Mouse (Mus musculus): ENCODE results near the gene Oas3.
"Not testable (repeated sequence)": the region's sequence is repeated elsewhere in the genome, so short reads cannot be mapped to it uniquely, and the experiment has no call there.

Oas3 gene

DNA sequence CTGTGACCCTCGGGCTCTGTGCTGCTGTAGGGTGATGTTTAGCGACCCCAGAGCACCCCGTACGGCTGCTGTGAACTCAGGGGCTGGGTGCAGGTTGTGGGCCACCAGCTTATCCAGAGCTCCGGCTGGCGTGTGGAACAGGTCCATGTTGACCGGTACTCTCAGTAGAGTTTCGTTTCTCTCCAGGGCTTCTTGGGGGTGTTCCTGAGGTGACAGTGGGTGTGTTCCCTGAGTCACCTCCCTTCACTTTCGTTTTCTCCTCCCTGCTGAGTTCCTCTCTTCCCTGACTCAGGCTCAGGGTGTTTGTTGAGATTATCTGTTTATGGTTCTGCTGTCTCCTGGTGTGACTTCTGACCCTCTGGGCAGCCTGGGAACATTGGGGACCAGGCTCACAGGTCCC, at the start of gene Oas3:
Oas3 (minus strand) TSS at position 184 of the 400 bp plus-strand sequence.
- no peak for DNase-seq (ENCODE audit: low read depth, low spot score)

DNA sequence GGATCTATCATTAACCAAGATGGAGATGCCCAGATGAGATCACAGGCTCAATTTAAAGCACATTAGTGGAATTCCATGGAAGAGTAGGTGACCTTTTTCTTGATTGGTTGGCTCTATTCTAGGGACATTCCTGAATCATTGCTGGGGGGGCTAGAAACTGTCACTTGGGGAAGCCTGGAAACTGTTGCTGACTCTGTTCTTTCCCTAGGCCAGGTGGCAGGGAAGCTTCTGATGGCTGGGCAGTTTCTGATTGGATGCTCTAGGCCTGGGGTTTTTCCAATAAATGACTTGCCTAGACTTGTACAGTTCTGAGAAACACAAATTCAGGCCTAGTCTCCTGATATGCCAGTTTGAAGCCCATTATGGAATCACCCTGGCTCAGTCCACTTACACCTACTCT, 41.5 kb upstream of the Oas3 start:
- DNase-seq (ENCODE audit: low read depth, low spot score), result no peak

DNA sequence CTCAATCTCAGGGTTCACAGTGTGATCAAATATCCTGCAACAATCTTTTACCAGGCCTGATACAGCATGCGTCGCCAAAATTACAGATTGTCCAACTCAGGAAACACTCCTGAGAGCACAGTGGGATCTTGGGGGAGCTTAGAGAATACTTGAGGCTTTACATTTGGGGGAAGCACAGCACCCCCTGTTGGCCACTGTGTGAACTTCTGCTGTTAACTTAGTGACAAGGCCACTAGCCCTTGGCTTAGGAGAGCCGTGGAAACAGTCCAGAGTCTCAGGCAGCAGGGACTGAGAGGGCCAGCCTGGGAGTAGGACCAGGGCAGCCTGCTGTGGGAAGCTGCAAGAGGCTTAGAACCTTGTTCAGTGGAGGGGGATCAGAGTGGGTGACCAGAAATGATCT, 38.5 kb upstream of the Oas3 start:
- no peak for DNase-seq (ENCODE audit: low read depth, low spot score)

DNA sequence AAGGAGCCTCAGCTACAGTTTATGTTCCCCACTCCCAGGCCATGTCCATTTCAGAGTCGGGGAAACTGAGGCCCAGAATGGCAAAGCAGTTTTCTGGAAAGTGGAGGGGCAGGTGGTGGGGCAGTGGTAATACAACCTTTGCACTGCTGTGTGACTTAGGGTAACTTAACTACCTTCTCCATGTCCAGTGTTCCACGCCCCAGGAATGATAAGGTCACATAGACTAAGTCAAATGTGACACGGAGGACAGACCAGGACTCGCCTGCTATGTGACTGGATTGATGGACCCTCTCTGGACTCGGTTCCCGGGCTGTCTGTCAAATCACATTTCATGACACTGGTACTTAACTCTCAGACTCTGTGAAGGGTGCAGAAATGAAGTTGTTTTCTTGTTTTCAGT, 35.6 kb upstream of the Oas3 start:
- no peak for DNase-seq (ENCODE audit: low read depth, low spot score)

DNA sequence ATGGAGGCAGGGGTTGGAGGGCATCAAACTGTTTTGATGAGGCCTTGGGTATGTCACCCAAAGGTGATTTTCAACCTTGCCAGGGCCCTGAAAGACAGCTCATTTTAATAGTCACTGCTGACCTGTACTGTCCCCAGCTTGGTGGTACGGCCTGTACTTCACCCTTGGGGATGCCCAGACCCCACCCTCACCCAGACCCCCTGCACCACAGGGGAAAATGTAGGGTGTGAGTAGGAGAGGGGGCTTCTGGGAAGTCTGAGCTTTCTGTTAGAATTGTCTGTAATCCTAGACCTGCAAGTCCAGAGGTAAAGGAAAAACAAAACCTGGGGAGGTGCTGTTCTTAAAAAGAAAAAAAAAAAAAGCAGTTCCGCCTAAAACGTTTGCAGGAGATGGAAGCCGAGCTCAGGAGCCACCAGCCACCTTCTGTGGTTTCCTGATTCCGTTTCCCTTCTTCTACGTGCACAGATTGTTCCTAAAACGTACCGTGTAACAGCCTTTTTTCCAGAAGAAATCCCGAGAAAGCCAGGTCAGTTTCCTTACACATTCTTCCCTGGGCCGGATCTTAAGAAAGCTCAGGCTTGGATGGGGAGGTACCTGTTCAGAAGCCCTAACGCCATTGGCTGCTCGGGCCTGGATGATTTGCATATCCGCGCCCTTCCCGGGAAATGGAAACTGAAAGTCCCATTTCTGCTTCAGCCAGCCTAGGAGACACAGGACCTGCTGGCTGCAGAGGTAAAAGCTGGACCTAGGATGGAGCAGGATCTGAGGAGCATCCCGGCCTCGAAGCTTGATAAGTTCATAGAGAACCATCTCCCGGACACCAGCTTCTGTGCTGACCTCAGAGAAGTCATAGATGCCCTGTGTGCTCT, 34.7 kb upstream of the Oas3 start, which contains the start of gene Oas1c:
Oas1c (minus strand) TSS at position 564 of the 869 bp plus-strand sequence.
- peak; percentile 84 for DNase-seq (ENCODE audit: low read depth, low spot score)

DNA sequence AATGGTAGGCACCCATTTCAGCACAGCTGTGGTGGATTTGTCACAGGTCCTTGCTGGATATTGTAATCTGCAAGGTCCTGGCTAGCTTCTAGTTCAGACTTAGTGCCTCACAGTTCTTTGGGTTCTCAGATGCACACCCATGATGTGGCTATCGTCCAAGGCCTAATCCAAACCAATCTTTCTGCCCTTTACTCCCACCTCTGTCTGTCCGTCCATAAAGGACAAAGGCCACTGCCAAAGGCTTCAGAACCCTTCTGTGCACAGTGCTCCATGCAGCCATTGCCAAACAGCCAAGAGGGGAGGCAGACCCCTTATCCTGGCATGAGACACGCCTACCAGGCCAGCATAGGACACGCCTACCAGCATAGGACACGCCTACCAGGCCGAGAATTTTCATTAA, 31.7 kb upstream of the Oas3 start:
- no peak for DNase-seq (ENCODE audit: low read depth, low spot score)

DNA sequence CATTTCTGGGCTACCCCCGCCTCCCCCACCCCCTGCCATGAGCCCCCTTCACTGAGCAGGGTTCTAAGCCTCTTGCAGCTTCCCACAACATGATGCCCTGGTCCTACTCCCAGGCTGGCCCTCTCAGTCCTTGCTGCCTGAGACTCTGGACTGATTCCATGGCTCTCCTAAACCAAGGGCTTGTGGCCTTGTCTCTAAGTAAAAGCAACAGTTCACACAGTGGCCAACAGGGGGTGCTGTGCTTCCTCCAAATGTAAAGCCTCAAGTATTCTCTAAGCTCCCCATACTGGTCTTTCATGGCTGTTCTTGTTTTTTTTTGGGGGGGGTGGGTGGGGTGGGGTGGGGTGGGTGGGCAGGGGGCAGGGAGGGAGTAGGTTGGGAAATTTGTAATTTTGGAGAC, 29.0 kb upstream of the Oas3 start:
- peak; percentile 47 for DNase-seq (ENCODE audit: low read depth, low spot score)

DNA sequence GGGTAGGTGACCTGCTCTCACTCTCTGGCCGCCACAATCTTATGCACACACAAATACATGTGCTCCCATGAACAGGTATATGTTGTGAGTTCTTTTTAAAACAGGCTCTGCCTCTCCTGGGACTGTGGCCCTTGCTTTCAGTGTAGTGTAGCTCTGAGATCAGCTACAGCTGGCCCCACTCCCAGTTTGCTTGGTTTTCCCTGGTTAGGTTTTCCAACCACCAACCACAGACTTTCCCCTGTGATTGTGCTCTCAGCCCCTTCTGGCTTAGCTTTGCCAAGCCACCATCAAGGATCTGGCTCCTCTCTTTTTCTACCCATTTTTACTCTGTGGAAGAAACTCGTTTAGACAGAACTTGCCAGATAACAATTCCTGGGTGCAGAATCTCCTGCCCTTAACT, 26.1 kb upstream of the Oas3 start:
- DNase-seq (ENCODE audit: low read depth, low spot score), result no peak

DNA sequence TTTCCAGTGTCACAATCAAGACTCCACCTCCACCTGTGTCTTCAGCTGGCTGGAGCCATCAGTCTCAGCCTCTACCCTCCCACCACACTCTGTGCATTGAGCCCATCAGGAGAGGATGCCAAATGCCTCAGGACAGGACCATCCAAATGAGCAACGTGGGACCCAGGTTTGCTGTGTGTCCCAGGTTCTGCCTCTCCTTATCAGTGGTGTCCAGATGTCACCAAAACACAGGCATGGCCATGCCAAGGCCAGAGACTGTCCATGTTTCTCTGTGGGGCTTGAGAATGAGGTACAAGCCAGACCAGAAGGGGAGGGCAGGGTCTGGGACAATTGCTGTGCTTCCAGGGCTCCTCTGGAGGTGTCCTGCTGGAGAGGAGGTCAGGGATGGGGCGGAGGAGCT, 21.5 kb upstream of the Oas3 start:
- DNase-seq (ENCODE audit: low read depth, low spot score), result not testable (repeated sequence)

DNA sequence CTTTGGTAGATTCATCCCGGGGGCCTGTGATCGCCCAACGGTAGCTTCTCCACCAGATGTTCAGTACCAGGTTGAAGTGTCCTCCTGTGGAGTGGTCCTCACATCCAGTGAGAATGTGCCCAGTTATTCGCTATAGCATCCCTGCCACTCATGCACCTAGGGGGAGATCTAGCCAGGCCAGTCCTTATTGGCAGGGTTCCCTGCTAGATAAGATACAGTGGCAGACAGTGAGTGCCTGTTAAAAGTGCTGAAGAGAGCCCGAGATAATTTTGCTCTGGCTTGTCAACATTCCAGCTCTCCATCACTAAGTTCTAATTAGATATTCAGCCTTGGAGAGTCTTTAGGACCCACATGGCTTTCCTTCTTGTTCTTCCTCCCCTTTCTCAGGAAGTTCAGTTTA, 20.7 kb upstream of the Oas3 start:
- not testable (repeated sequence) for DNase-seq (ENCODE audit: low read depth, low spot score)

DNA sequence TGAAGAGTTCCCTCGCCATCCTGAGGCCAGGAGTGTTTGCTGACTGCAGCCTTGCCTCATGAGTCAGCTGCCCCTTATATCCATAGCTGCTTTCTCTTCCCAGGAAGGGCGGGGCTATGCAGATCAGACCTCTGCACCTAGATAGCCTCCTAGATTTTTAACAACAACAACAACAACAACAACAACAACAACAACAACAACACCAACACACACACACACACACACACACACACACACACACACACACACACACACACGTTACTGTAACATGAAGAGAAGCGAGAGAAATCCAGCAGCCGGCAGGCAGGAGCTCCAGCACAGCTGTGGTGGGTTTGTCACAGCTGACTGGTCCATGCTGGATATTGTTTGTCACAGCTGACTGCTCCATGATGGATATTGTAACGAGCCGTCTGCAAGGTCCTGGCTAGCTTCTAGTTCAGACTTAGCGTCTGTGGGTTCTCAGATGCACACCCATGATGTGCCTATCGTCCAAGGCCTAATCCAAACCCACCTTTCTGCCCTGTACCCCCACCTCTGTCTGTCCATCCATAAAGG, 18.1 kb upstream of the Oas3 start, which contains the start of gene Oas1e:
Oas1e (minus strand) TSS at position 51 of the 555 bp plus-strand sequence.
- DNase-seq (ENCODE audit: low read depth, low spot score), result not testable (repeated sequence)

DNA sequence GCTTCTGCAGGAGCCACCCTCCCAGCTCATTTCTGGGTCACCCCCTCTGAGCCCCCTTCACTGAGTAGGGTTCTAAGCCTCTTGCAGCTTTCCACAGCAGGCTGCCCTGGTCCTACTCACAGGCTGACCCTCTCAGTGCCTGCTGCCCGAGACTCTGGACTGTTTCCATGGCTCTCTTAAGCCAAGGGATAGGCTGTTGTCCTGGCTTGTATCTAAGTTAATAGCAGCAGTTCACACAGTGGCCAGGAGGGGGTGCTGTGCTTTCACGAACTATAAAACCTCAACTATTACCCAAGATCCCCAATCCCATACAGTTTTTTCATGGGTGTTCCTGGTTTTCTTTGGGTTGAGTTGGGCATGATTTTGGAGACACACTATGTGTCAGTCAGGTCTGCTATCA, 15.6 kb upstream of the Oas3 start:
- peak; percentile 27 for DNase-seq (ENCODE audit: low read depth, low spot score)

DNA sequence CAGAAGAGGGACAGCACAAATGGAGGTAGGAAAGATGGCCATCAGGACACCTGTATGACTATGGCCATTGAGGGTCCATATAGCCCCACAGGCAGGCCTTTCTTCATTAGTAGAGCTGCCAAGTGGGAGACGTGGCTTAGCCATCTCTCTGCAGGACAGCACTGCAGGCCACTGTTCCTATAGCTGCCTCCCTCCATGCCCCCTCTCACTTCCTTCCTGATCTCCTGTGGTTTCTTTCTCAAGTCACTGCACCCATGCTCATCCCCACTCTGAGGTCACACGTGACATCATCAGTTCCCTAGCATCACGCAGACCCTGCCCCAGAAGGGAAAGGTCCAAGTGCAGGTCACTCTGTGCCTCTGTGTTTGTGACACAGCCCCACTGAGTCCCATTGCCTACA, 9.6 kb upstream of the Oas3 start:
- DNase-seq (ENCODE audit: low read depth, low spot score), result no peak

DNA sequence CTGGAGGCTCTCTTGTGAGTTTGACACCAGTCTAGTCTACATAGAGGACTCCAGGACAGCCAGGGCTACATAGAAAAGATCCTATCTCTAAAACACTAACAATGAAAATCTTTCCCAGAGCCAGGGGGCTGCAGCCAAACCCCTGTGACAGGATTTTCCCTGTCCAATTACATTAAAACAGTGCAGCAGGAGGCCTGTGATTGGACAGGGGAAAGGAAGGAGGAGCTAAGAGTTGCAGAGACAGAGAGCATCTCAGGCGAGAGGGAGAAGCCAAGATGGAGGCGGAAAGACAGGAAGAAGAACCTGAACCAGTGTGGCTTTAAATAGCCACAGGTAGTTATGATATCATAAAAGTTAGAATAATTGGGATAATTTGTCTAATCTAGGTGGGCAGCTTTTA, 5.0 kb upstream of the Oas3 start:
- DNase-seq (ENCODE audit: low read depth, low spot score), result no peak

DNA sequence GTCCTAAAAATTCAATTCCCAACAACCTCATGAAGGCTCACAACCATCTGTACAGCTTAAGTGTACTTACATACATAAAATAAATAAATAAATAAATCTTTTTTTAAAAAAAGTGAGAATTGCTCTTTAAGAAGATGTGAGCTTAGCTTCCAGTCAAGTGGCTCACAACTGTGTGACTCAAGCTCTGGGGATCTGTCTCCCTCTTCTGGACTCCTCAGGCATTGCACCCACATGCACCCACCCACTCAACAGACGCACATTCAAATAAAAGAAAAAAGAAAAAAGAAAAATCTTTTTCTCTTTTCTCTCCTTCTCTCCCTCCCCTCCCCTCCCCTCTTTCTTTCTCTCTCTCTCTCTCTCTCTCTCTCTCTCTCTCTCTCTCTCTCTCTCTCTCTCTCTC, 4.2 kb upstream of the Oas3 start:
- DNase-seq (ENCODE audit: low read depth, low spot score), result no peak

DNA sequence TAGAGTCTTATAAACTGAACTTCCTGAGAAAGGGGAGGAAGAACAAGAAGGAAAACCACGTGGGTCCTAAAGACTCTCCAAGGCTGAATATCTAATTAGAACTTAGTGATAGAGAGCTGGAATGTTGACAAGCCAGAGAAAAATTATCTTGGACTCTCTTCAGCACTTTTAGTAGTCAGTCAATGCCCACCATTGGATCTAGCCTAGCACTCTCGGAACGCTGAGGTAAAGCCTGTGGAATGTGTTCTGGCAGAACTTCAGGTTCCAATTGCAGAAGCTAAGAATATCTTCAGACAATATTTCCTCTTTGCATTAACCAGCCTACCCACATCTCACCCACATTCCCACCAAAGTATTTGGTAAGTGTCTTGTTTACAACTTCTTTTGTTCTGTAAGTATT, 2.5 kb upstream of the Oas3 start:
- peak; percentile 26 for DNase-seq (ENCODE audit: low read depth, low spot score)

DNA sequence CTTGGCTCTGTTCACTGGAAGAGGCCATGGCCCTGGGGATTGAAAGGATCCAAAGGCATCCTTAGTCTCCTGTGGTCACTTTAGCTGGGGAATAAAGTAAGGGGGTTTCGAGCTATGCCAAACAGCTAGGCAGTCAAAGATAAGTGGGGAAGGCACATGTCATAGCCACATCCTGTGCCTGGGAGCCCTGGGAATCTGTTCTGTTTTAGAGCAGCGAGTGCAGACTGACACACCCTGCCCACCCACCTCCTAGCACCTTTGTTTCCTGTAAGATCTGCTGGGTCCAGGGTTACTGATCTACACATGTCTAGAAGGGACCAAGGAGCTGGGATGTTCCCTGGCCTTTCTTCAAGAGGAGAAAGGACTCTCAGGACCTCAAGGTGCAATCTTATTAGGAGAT, 1.5 kb upstream of the Oas3 start:
- no peak for DNase-seq (ENCODE audit: low read depth, low spot score)

DNA sequence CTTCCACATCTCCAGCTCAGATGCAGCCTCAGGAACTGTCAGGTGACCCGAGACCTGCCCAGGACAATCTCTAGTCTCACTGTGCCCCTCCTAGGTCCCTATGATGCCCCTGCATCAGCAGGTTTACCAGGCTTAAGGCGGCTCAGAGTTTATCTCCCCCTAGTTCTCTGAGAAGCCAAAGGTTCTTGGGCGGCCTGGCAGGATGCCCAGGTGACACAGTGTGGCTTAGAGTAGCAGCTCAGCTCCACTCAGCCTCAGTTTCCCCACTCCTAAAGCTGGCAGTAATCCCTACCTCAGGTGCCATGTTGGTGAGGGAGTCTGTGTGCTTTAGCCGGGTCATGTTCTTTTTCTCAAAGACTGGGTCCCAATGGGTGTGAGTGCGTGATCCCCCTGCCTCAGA, 660 bp downstream of the Oas3 start:
- DNase-seq (ENCODE audit: low read depth, low spot score), result no peak

DNA sequence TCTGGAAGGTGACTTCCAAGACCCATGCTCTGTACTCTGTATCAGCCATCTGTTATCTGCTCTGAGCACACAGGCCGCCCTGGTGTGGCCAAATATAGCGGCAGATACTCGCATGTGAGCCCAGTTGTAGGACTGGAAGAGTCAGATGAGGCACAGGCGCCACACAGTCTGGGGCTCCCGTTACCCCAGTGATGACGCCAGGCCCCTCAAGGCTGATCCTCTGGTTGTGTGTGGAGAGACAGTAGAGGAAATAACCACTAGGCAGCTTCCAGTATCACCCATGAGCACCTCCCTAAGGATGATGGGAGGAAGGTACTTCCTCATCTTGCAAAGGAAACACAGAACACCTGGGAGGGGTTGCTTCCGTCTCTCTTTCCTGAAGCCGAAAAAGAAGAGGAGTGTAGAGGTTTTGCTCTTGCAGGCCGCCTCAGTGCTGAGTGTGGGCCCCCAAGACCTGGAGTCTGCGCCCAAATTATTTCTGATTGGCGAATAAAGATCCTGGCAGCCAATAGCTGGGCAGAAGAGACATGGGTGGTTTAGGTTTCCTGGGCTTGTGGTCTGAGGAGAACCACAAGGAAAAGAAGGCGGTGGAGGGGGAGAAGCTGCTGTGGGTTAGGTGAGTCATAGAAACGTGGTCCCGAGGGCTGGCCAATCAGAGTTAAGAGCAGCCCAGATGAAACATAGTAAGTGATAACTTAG, 2.0 kb downstream of the Oas3 start:
- no peak for DNase-seq (ENCODE audit: low read depth, low spot score)

DNA sequence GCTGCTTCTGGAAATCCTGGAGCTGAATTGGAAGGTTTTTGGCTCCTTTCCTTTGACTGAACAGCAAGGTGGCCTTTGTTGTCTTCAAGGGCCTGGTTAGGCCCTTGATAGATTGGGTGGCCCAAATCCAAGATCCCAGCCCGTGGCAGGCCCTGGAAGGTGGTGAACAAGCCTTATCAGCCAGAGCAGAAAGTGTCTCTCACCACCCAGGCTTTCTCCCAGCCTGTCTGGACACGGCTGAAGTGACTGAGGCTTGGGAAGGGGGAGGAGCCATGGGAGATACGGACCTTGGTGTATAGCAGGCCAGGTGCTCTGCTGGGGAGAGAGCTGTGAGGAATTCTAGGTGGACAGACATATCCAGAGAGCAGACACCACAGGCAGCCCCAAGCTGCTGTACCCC, 8.1 kb downstream of the Oas3 start:
- DNase-seq (ENCODE audit: low read depth, low spot score), result no peak

DNA sequence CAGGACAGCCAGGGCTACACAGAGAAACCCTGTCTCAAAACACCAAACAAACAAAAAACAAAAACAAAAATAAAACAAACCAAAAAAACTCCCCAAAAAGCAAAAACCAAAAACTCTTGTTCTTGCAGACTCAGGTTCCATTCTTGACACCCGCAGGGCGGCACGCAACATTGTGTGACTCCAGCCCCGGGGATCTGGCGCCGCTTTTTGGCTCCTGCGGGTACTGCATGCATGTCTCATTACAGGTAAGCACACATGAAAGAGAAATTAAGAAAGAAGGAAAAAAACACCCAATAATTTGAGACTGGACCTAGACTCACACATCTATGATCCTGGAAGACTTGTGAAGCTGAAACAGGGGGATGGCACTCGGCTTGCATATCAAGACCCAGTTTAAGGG, 12.5 kb downstream of the Oas3 start:
- DNase-seq (ENCODE audit: low read depth, low spot score), result no peak

DNA sequence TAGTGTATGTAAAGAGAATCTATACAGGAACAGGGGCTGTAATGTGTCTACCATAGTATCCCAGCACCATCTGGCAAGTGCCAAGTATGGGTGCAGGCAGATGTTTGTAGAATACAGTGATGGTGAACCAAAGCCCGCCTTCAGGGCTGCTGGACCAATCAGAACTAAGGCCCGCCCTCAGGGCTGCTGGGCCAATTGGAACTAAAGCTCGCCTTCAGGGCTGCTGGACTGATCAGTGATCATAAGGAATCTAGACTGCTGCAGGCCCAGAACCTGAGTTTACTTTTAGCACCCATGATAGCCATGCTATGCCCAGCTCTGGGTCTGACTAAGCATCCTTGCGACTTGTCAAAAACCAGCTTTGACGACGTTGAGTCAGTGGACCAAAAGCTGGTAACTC, 15.6 kb downstream of the Oas3 start:
- no peak for DNase-seq (ENCODE audit: low read depth, low spot score)

DNA sequence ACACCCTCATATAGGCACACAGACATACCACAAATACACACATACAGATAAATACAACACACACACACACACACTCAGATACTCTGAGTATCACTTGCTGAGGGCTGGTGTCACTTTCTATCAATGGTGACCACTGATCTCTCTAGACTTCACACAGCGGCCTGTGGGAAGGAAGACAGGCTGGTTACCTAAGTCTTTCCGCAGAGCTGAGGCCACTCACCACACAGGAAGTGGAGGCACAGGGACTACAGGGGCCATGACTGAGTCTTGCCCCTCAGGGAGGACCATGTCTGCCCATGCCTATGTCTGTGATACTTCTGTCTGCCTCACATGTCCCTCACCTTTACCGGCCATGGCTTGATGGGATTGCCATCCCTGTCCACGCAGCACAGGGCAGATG, 23.2 kb downstream of the Oas3 start:
- DNase-seq (ENCODE audit: low read depth, low spot score), result no peak

All from telencephalon, adult 2 months (tissue).